Mouse (Mus musculus): ENCODE measurements around the gene Hist1h2bn.
"Not testable (repeated sequence)": the region's sequence is repeated elsewhere in the genome, so short reads cannot be mapped to it uniquely, and the experiment has no call there.

The Hist1h2bn gene

GRCm38 (mm10) chr13:21753524-21754285, at the start of gene Hist1h2bn, which contains the start of gene Hist1h2ak:
Hist1h2bn (plus strand) TSS chr13:21754123.
Hist1h2ak (minus strand) TSS chr13:21753827.
- DNase-seq (ENCODE audit: low spot score): peak; percentile 69

DNA sequence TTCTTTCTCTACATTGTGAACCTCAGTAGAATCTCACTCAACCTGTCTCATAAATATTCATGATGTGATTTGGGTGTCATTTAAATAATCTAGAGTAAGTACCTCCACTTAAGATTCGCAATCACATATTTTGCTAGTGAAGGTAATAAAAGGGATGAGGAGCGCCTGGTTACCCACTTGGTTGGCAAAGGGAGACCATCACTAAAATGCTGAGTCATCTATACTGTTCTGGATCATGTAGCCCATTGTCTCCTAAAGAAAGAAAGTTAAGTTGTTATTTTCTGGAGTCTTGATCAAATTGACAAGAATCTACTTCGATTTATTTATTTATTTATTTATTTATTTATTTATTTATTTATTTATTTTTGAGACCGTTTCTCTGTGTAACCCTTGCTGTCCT, 47.3 kb upstream of the Hist1h2bn start:
- DNase-seq (ENCODE audit: low spot score): no peak

DNA sequence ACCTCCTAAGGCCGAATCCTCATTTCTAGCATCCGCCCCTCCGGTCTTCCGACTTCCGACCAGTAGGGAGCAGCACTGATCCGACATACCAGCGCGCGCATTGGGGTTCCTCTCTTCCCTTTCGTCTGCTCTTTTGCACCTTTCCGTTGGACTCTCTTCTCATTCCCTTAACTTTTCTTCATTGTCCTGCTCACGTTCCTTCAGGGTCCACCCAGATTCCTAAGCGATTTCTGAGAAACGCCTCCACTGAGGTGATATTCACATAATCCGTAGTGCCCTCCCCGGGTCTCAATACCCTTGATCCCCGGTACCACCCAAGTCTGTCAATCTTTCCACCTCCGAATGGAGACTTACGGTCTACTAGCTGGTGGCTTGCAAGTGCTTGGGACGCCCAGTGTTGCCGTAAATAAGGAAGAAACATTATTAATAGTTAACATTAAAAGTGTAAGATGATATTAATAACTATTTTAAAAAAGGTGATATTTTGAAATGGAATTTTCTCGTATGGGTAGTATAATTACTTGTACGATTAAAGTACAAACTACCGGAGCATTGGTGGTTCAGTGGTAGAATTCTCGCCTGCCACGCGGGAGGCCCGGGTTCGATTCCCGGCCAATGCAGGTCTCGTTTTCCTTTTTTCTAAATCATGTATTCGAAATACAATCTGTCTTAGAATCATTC, 43.8 kb upstream of the Hist1h2bn start:
- DNase-seq (ENCODE audit: low spot score): peak; percentile 65

DNA sequence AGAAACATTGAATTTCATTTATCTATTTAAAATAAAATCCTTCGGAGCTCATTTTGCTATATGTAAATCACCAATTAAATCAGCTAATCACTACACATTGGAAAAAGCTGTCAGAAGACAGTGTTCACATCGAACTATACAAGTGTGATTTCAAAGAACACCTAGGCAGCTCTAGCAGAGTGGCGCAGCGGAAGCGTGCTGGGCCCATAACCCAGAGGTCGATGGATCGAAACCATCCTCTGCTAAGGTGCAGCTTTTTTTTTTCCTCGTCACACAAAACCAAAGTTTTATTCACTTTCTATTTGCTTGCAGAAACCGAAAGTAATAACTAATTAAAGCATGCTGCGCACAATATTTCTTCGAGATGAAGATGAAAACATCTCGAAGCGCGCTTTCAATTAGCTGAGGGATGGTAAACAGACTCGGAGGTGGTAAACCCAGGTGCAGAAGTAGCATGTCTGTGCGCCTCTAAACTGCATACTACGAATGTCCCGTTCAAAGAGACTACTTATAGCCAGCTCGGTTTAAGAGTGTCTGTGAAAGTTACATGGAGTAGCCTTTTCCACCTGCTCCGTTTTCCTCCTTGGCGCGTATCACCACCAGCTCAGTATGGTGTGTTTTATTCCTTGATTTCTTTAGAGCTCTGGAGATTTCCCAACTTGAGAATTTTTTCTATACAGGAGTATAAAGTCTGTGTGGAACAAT, 43.0 kb upstream of the Hist1h2bn start:
- DNase-seq (ENCODE audit: low spot score): peak; percentile 41

DNA sequence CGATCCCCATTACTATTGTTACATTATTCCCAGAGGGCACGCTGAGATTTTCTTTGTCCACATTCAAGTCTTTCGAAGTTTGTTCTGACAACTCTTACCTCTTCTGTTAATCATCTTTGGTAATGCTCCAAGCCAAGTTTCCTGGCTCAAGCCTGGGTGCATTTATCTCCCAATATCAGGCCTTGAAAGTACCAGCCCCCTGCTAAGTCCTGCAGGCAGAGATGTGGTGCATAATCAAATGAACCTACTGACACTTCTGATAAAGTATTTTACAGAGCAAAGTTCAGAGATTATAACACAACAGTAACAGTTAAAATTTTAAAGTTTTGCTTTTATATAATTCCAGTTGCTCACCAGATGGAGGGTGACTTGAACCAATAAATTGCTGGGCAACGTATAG, 42.2 kb upstream of the Hist1h2bn start:
- no peak for DNase-seq (ENCODE audit: low spot score)

DNA sequence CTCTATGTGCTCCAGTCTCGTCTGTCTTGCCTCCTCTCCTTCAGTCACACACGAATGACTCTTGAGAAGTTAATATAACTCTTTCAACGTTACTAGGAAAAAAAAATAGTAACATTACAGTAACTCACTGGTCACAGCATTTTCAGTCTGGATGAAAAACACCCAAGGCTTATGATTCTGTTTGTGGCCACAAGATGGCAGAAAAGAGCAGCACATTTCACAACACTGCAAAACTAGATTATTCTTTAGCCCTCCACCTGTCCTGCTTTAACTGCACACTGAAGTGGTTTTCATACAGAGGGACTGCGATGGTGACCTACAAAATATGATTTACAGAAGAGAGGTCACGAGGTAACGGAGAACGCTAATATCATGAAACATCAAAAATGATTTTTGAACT, 39.2 kb upstream of the Hist1h2bn start:
- DNase-seq (ENCODE audit: low spot score): no peak

GRCm38 (mm10) chr13:21715131-21715863, 38.6 kb upstream of the Hist1h2bn start:
- DNase-seq (ENCODE audit: low spot score): no peak

DNA sequence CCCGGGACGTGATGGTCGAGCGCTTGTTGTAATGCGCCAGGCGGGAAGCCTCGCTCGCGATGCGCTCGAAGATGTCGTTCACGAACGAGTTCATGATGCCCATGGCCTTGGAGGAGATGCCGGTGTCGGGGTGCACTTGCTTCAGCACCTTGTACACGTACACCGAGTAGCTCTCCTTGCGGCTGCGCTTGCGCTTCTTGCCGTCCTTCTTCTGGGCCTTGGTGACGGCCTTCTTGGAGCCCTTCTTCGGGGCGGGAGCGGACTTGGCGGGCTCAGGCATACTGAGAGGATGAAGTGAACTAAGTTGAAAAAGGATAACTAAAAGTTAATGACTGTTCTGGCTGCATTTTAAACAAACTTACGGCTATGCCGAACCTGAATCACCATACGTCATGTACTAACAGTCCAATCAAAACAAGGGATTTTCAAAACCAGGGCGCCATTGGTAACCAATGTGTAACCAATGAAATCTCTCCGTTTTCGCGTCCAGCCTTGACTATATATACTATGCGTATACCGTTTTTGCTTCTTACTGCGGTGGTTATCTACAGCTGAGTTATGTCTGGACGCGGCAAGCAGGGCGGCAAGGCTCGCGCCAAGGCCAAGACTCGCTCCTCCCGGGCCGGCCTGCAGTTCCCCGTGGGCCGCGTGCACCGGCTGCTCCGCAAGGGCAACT, 37.9 kb upstream of the Hist1h2bn start, which contains the start of the genes Hist1h2bl and Hist1h2ai:
Gene Hist1h2bl, minus strand, starts transcription at position 280 of the 676 bp plus-strand sequence.
Gene Hist1h2ai, plus strand, starts transcription at position 559 of the 676 bp plus-strand sequence.
- DNase-seq (ENCODE audit: low spot score): peak; percentile 77

DNA sequence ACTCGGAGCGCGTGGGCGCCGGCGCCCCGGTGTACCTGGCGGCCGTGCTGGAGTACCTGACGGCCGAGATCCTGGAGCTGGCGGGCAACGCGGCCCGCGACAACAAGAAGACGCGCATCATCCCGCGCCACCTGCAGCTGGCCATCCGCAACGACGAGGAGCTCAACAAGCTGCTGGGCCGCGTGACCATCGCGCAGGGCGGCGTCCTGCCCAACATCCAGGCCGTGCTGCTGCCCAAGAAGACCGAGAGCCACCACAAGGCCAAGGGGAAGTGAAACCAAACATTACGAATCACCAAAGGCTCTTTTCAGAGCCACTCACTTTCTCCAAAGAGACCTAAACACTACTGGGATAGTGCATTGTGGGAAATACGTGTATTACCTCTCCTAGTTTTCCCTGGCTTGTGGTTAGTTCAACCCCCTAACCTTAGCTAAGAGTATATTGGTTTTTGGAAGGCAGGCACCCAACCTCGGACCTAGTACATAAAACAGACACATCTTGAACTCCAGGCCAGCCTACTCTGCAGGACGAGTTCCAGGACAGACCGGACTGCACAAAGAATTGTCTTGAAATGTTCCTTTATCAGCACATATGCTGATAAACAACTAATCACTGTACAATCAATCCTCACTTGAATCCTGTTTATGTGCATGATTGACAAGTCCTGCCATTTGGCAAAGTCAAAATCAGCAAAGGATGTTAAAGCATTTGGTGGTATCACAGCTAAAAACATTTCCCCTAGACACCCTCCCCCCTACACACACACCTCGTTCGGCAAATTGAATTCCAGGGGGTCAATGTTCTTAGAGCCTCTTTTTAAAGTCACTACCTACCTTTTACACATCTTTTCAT, 37.2 kb upstream of the Hist1h2bn start:
- DNase-seq (ENCODE audit: low spot score): not testable (repeated sequence)

DNA sequence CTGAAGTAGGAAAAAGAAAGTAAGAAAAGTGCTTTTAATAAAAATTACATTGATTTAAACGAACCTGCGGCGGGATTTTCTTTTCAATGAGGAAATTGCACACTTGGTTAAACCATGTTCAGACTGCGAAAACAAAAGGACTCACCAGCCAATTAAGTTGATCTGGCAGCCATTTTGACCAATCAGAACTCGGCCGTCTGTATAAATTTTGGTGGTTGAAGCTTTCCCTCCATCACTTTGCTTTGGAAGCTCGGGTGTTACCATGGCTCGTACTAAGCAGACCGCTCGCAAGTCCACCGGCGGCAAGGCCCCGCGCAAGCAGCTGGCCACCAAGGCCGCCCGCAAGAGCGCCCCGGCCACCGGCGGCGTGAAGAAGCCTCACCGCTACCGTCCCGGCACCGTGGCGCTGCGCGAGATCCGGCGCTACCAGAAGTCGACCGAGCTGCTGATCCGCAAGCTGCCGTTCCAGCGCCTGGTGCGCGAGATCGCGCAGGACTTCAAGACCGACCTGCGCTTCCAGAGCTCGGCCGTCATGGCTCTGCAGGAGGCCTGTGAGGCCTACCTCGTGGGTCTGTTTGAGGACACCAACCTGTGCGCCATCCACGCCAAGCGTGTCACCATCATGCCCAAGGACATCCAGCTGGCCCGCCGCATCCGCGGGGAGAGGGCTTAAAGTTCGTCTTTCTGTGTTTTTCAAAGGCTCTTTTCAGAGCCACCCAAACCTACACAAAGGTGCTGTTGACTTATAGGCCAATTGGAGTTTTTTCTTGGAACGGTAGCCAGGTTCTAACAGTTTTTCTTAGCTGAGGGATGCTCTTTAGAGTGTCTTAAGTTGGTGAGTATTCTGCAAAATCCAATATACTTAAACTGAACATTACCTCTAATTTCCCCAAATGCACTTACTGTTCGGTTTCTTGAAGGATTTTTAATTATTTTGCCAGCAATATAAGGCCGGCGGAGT, 36.2 kb upstream of the Hist1h2bn start, which contains the start of gene Hist1h3h:
Gene Hist1h3h, plus strand, starts transcription at position 263 of the 961 bp plus-strand sequence.
- peak; percentile 76 for DNase-seq (ENCODE audit: low spot score)

- DNase-seq (ENCODE audit: low spot score): no peak
These were observed 35.4 kb upstream of the Hist1h2bn start for GRCm38 (mm10) chr13:21718381-21719080.

- not testable (repeated sequence) for DNase-seq (ENCODE audit: low spot score)
These were observed 32.7 kb upstream of the Hist1h2bn start for GRCm38 (mm10) chr13:21721107-21721756.

- peak; percentile 55 for DNase-seq (ENCODE audit: low spot score)
These were observed 32.1 kb upstream of the Hist1h2bn start, which contains the start of gene Hist1h2bm for GRCm38 (mm10) chr13:21721757-21722372. Hist1h2bm (plus strand) TSS chr13:21722044.

GRCm38 (mm10) chr13:21722373-21722925, 31.5 kb upstream of the Hist1h2bn start:
- DNase-seq (ENCODE audit: low spot score): no peak

DNA sequence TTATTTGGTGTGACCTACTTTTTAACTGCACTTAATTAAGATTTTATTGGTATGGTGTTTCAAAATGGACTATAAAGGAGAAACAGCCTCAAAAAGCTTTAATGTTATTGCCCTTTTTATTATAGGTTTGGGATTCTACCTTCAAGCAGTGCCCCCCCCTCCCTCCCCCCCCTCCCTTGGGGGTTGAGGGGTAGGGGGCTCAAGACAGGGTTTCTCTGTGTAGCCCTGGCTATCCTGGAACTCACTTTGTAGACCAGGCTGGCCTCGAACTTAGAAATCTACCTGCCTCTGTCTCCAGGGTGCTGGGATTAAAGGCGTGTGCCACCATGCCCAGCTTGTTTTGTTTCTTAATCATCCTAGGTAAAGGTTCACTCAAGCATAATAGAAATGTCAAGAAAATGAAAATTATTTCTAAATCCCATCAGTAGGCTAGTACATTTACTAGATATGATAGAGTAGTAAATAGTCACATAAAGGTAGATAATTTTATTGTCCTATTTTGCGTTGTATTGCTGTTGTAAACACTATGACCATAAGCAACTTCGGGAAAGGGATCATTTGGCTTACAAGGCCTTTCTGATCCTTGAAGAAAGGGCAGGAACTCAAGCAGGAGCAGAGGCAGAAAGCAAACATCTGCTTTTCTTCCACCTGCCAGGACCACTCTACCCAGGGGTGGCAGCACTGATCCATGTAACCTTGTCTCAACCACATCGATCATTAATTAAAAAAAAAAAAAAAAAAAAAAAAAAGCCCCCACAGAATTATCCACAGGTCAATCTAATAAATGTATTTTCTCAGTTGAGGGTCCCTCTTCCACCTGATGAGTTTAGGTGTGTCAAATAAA, 30.7 kb upstream of the Hist1h2bn start:
- no peak for DNase-seq (ENCODE audit: low spot score)

Measured in ovary, adult 18-20 months (tissue).